Mouse (Mus musculus): ENCODE data around the gene Nrcam.

The Nrcam gene

DNA sequence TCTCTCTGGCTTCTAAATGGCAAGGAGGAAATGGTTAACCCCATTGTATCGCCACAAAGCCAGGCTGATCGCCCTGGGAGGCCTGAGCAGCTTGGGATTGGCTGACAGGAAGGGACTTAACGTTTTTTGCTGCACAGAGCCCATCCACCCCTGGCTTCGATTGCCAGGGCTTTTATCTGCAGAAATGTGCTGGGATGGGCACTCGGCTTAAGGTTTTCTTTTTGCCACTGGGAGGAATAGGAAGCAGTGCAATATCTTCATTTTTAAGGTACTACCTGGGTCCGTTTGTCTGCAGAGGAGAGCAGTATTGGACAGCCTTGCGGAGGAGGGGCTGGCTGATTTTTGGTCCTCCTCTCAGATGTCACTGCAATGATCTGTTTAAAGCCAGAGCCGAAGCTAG is 110.2 kb downstream of the Nrcam start:
- no peak for DNase-seq

- DNase-seq: no peak
Observed at GRCm38 (mm10) chr12:44440230-44440629, 111.5 kb downstream of the Nrcam start.

DNA sequence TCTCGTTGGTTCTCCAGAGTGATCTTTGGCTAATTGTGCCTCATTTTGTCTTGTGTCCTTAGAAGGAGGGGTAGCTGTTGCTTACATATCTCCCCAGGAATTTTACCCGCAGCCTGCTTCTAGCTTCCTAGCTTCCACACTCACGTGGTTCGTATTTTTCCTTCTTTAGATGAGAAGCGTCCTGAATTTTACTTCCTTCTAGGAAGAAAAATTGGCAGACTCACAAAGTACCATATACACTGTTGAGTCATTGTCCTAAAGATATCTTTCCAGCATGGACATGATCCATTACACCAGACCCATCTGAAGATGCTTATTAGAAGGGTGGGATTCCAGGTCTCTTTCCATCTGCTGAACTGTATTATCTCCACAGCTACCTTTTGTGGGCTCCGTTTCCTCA is 122.2 kb downstream of the Nrcam start:
- DNase-seq: no peak

GRCm38 (mm10) chr12:44451742-44452141 is 123.1 kb downstream of the Nrcam start:
- DNase-seq: peak; percentile 34

GRCm38 (mm10) chr12:44453791-44454190 is 125.1 kb downstream of the Nrcam start:
- DNase-seq: no peak

- no peak for DNase-seq
Observed at GRCm38 (mm10) chr12:44457961-44458360, 129.3 kb downstream of the Nrcam start.

DNA sequence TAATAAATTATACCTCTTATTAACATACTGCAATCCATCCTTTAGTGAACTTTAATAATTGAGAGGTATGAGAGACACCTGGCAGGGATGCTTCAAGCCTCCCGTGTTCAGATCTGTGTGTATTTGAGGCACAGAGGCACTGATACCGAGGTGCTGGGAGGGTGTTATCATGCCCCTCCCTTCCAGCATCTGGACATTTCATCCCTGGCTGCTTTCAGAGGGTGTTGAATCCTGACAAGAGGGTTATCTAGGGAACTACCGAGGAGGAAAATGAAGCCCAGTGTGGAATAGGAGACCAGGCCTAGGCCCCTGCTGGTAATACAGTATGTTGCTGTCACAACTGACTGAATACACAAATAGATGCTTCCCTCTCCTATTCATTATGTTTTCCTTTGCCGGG is 133.8 kb downstream of the Nrcam start:
- no peak for DNase-seq

DNA sequence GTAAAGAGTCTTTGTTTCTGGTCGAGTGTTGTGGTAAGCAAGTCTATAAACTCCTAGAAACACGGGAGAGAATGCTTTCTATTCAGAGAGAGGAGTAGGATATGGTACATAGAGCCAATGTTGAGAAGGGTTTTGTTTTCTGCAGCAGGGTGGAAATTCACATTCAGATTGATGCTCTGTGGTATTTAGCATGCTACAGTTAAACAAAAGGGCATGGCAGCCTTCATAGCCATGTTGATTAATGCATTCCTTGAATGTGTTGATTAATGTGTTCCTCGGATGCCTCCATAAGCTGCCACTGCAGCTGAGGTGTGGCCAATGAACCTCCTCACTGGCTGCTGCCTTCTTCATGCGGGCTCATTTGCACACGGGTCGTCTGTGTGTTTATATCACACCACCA is 134.3 kb downstream of the Nrcam start:
- DNase-seq: no peak

DNA sequence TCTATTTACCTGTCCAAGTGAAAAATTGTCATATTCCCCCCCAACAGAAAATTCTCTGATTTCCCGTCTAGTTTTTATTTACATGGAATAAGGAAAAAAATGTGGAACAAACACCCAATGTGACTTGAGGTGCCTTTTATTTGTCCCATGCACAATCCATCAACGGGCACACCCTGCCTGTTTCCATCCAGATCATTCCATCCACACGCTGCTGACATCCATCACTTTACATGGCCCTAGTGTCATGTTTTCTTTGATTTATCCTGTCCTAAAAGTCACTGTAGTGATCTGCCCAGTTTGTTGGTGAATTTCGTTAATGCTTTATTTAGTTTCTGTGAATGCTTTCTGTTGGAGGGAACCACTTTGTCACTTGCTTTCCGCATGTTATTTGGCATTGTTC is 142.4 kb downstream of the Nrcam start:
- no peak for DNase-seq

DNA sequence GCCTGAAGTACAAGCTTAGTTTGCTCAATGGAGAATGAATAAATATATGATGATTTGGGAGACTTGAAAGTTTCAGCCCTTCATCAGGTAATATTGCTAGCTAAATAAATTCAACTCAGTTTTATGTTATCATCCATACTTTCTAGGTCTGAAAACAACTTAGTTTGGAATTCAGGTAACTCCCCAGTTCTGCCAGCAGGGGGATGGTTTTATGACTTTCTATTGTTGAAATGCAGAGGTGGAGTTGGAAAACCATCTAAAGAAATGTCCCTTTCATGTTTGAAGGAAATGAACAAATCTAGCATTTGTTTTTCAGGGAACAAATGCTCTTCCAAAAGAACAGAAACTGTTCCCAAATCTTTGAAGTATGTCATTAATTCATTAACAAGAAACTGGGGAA is 146.7 kb downstream of the Nrcam start:
- DNase-seq: no peak

- no peak for DNase-seq
Observed at GRCm38 (mm10) chr12:44479260-44480030, 150.8 kb downstream of the Nrcam start.

GRCm38 (mm10) chr12:44480031-44480419 is 151.3 kb downstream of the Nrcam start:
- no peak for DNase-seq

GRCm38 (mm10) chr12:44481415-44481814 is 152.7 kb downstream of the Nrcam start:
- no peak for DNase-seq

DNA sequence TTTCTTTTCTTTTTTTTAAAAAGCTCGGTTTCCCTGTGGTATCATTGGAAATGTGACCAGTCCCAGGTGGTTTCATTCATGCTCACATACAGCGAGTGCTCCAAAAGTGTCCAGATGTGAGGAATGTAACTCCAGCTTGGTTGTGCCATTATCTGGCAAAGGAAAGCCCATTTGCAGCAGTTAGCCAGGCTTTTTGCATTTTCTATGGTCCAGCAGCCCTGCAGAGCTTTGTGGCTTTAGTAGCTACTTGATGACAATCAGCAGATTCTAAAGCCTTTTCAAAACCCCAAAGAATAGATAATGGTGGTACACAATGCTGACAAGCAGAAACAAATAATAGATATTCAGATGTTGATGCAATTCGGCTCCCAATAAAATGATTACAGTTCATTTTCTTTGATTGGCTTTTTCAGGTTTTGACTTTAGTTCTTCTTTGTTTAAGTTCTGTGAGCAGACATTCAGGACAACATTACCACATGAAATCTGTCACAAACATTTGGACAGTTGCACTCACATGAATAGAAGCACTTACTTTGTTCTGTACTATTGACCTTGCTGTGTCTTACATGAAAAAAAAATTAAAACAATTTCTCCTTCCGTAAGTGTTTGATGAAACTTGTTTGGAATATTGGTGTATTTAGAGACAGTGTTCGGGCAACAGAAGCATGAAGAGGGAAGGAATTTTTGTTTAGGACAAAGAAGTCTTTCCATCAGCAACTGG is 164.2 kb downstream of the Nrcam start:
- DNase-seq: no peak

- no peak for DNase-seq
Observed at GRCm38 (mm10) chr12:44497762-44498161, 169.1 kb downstream of the Nrcam start.

GRCm38 (mm10) chr12:44498872-44499271 is 170.2 kb downstream of the Nrcam start:
- DNase-seq: no peak

DNA sequence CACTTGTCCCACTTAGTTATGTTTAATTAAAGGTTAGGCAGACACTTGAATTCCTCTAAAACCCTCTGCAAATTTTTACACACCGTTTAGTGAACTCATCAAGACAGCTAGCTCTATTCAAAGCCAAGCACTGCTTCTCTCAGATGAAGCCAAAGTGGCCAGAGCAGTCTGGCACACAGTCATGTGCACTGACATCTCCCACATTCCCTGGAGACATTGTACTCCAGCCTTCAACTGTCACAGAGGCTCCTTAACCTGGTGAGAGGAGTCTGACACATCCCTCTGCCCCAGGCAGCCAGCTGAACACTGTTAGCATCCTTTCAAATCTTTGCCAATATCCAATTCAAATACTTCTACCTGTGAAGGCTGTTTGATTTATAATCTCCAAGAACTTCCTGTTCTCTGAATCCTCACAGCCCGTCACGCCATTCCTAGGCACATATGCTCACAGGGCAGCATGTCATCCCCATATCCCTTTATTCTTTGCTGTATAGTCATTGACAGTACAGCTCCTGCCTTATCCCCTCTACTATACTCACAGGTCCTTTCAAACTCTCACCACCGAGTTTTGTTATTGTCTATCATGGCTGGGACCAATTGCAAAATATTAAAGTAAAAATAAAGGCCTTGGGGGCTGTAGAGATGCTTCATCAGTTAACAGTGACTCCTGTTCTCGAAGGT is 173.3 kb downstream of the Nrcam start:
- no peak for DNase-seq

DNA sequence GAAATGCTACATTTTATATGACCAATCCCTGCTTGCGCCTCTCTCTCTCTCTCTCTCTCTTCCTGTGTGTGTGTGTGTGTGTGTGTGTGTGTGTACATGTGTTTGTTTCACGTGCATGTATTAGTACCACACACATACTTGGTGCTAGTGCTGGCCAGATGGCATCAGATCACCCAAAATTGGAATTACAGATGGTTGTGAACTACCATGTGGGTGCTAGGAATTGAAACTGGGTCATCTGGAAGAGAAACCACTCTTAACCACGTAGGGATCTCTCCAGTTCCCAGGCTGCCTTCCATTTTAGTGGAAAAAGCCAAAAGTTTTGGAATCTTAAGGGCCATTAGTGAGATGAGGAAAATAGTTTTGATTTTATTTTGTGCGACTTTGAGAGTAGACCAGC is 175.1 kb downstream of the Nrcam start:
- no peak for DNase-seq

GRCm38 (mm10) chr12:44508635-44509034 is 179.9 kb downstream of the Nrcam start:
- DNase-seq: no peak

- DNase-seq: no peak
Observed at GRCm38 (mm10) chr12:44509406-44510104, 180.9 kb downstream of the Nrcam start.

DNA sequence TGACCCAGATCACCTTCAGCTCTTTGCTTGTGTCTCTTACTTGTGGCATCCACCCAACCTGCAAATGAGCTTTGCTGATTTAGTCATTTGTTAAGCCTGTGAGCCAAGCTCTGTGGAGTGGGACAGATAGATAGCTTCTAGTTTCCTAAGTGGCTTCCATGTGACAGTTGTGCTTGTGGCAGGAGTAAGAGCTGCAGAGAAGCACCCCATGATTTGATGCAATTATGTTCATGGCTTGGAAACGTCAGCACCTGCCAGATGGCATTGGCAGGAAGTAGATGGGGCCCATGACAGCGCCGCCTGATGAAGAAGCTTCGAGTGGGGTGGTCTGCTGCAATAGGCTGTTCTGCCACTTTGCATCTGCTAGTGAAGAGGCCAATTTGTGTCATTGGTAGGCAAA is 186.4 kb downstream of the Nrcam start:
- DNase-seq: no peak

GRCm38 (mm10) chr12:44519440-44520141 is 190.9 kb downstream of the Nrcam start:
- DNase-seq: no peak

DNA sequence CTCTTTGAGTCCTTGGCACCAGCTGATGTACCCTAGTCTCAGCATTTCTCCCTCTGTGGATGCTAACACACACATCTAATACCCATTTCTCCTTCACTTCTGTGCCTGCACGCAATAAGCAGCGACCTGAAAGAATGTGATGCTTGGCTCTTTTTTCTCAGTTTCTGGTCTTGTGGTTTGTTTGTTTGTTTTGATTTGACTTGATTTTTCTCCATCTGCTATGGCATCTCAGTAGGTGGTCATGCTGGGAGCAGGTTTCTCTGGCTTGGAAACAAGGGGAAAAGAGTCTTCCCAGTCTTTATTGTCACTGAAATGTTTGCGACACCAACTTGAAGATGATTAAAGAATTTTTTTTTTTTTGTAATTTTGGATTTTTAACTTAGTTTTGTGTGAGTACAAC is 192.8 kb downstream of the Nrcam start:
- DNase-seq: no peak

All from kidney, adult 18-20 months (tissue).